Mouse (Mus musculus) olfactory bulb, adult 2 months (tissue): Measurements from ENCODE around the gene Dffa.

Experiments
- CTCF ChIP-seq: fragments of 200-500 bp; IDR thresholded peaks from 2 replicates; pipeline ENCODE4 v1.5.1; 2012; ENCODE audit warnings: low read depth, mild to moderate bottlenecking, low read length, moderate library complexity; ENCODE audit not compliant: insufficient read depth
- POLR2A ChIP-seq: fragments of 200-500 bp; IDR thresholded peaks from 2 replicates; pipeline ENCODE4 v1.6.1; 2012; ENCODE audit warnings: mild to moderate bottlenecking, low read depth, low read length, moderate library complexity; ENCODE audit not compliant: insufficient read depth

- TF ChIP-seq CTCF (no peak), POLR2A (no peak)
These were observed 6.0 kb upstream of the Dffa start for GRCm38 (mm10) chr4:149097956-149098355.
